In genomic region chr6:124746296-124746605, GRCm38 (mm10) we compare ENCODE assay signal across 8 mouse cellular contexts. TPM values are rescaled to one million over a fixed set of nuclear protein-coding genes. Genes with fewer than 3 reads are reported as not detected.
DNase-seq lines count a peak whose midpoint lies in the region; ATAC-seq and TF ChIP-seq lines count a peak whose summit lies in the region.

No protein-coding gene starts in this region.

- no peaks in the 10 kb centered on the region for H3K9me3 ChIP-seq in embryonic facial prominence, embryonic 13.5 days
- no peaks in the 10 kb centered on the region for H3K9me3 ChIP-seq in hindbrain, embryonic 16.5 days (ENCODE audit: control insufficient read depth, low read length)
- H3K9me3 ChIP-seq in midbrain, embryonic 16.5 days (replicated peaks; ENCODE audit: control insufficient read depth, low read length, poor library complexity, severe bottlenecking) = no peaks in the 10 kb centered on the region

- H3K4me1 ChIP-seq in embryonic facial prominence, embryonic 13.5 days = peaks cover 36% of the 10 kb centered on the region
- H3K4me1 ChIP-seq in hindbrain, embryonic 16.5 days (ENCODE audit: control insufficient read depth, insufficient read depth, low read depth, low read length) = peaks cover 22% of the 10 kb centered on the region
- peaks cover 21% of the 10 kb centered on the region for H3K4me1 ChIP-seq in midbrain, embryonic 16.5 days (ENCODE audit: control insufficient read depth, insufficient read depth, low read length)

- TF ChIP-seq CTCF in left cerebral cortex, adult 2 months (IDR thresholded peaks at IDR 0.05) = no peak

- peak overlapping the region; percentile 92 for H3K4me2 ChIP-seq in embryonic facial prominence, embryonic 13.5 days
- H3K4me2 ChIP-seq in hindbrain, embryonic 16.5 days (ENCODE audit: low read length) = peak overlapping the region; percentile 91
- peak overlapping the region; percentile 96 for H3K4me2 ChIP-seq in midbrain, embryonic 16.5 days (ENCODE audit: low read length)

- H3K4me3 ChIP-seq in left cerebral cortex, adult 2 months = peak overlapping the region; percentile 60
- H3K4me3 ChIP-seq in embryonic facial prominence, embryonic 13.5 days = peak overlapping the region; percentile 51
- peak overlapping the region; percentile 54 for H3K4me3 ChIP-seq in hindbrain, embryonic 16.5 days (ENCODE audit: low read length)
- H3K4me3 ChIP-seq in midbrain, embryonic 16.5 days (ENCODE audit: low read depth, low read length) = peak overlapping the region; percentile 48

- H3K9ac ChIP-seq in embryonic facial prominence, embryonic 13.5 days = peak overlapping the region; percentile 83
- H3K9ac ChIP-seq in hindbrain, embryonic 16.5 days (ENCODE audit: low read depth, low read length) = peak overlapping the region; percentile 89
- peak overlapping the region; percentile 86 for H3K9ac ChIP-seq in midbrain, embryonic 16.5 days (ENCODE audit: low read depth, low read length)

- H3K27ac ChIP-seq in left cerebral cortex, adult 2 months = peak overlapping the region; percentile 96
- peak overlapping the region; percentile 86 for H3K27ac ChIP-seq in embryonic facial prominence, embryonic 13.5 days
- H3K27ac ChIP-seq in hindbrain, embryonic 16.5 days (ENCODE audit: low read depth, low read length) = peak overlapping the region; percentile 87
- peak overlapping the region; percentile 88 for H3K27ac ChIP-seq in midbrain, embryonic 16.5 days (ENCODE audit: low read length)

- H3K27me3 ChIP-seq in embryonic facial prominence, embryonic 13.5 days = no peaks in the 10 kb centered on the region
- no peaks in the 10 kb centered on the region for H3K27me3 ChIP-seq in hindbrain, embryonic 16.5 days (replicated peaks; ENCODE audit: control insufficient read depth, insufficient read depth, low read length)
- H3K27me3 ChIP-seq in midbrain, embryonic 16.5 days (ENCODE audit: control insufficient read depth, insufficient read depth, low read depth, low read length) = no peaks in the 10 kb centered on the region

- DNase-seq in left cerebral cortex, adult 2 months (ENCODE audit: extremely low spot score in 1 of 2, low spot score in 2 of 2) = no peak
- no peak for DNase-seq in left cerebral cortex, postnatal 14 days (ENCODE audit: low spot score in 2 of 2)
- no peak for DNase-seq in left cerebral cortex, adult 9 months (ENCODE audit: low spot score in 2 of 2)
- no peak for DNase-seq in cerebellum, postnatal 10 days
- DNase-seq in kidney, adult 9 months = no peak

- intact Hi-C loops in left cerebral cortex, adult 2 months (cut with DNase I) = no loop called here
- intact Hi-C loops in left cerebral cortex, postnatal 14 days (cut with DNase I) = no loop called here

- WGBS in embryonic facial prominence, embryonic 13.5 days = 23% methylated on average over 8 of the region's 8 CpGs
- 11% methylated on average over 8 of the region's 8 CpGs for WGBS in hindbrain, embryonic 16.5 days
- 16% methylated on average over 8 of the region's 8 CpGs for WGBS in midbrain, embryonic 16.5 days

- H3K36me3 ChIP-seq in embryonic facial prominence, embryonic 13.5 days = peaks cover 68% of the 10 kb centered on the region
- peaks cover 45% of the 10 kb centered on the region for H3K36me3 ChIP-seq in hindbrain, embryonic 16.5 days (ENCODE audit: control insufficient read depth, insufficient read depth, low read length)
- H3K36me3 ChIP-seq in midbrain, embryonic 16.5 days (ENCODE audit: control insufficient read depth, insufficient read depth, low read length) = peaks cover 38% of the 10 kb centered on the region

- 0 out of 2 replicates have a peak, but pooled peaks have one; percentile 0 for ATAC-seq in embryonic facial prominence, embryonic 13.5 days (ENCODE audit: insufficient number of reproducible peaks, insufficient read depth, low FRiP score, low TSS enrichment, low read depth)
- peak; percentile 7 for ATAC-seq in hindbrain, embryonic 16.5 days
- no peak; the same call in none of the 2 replicates for ATAC-seq in midbrain, embryonic 16.5 days

RNA-seq across cellular contexts. Expression of gene Grcc10, which starts 5.1 kb away (rescaled TPM):
- 100 to 1,000 TPM; 298 to 309 TPM for total RNA-seq in left cerebral cortex, adult 2 months (2021)
- 100 to 1,000 TPM; 294 to 301 TPM for total RNA-seq in left cerebral cortex, postnatal 14 days (2021)
- polyA plus RNA-seq in embryonic facial prominence, embryonic 13.5 days (2015; fragmentation: Nextera tagmentation; extraction: Ambion mirVana) = 487 and 605 TPM in 2 replicates
- polyA plus RNA-seq in hindbrain, embryonic 16.5 days (2015; fragmentation: Nextera tagmentation; extraction: Ambion mirVana) = 587 and 645 TPM in 2 replicates
- polyA plus RNA-seq in midbrain, embryonic 16.5 days (2015; fragmentation: Nextera tagmentation; extraction: Ambion mirVana) = 665 and 679 TPM in 2 replicates

RNA-seq across cellular contexts. Expression of gene Ptpn6, which starts 7.7 kb away (rescaled TPM):
- total RNA-seq in left cerebral cortex, adult 2 months (2021) = 1 to 10 TPM; 3.3 to 4.0 TPM
- 1 to 10 TPM; 3.6 to 4.0 TPM for total RNA-seq in left cerebral cortex, postnatal 14 days (2021)
- polyA plus RNA-seq in embryonic facial prominence, embryonic 13.5 days (2015; fragmentation: Nextera tagmentation; extraction: Ambion mirVana) = 9.2 and 13.9 TPM in 2 replicates
- polyA plus RNA-seq in hindbrain, embryonic 16.5 days (2015; fragmentation: Nextera tagmentation; extraction: Ambion mirVana) = 4.8 and 4.9 TPM in 2 replicates
- polyA plus RNA-seq in midbrain, embryonic 16.5 days (2015; fragmentation: Nextera tagmentation; extraction: Ambion mirVana) = 2.4 and 4.0 TPM in 2 replicates

RNA-seq across cellular contexts. Expression of gene Gm45234, which starts 9.6 kb away (rescaled TPM):
- not detected for total RNA-seq in left cerebral cortex, adult 2 months (2021)
- total RNA-seq in left cerebral cortex, postnatal 14 days (2021) = not detected
- 0.33 TPM in 1 of 2 replicates, not detected in the other for polyA plus RNA-seq in embryonic facial prominence, embryonic 13.5 days (2015; fragmentation: Nextera tagmentation; extraction: Ambion mirVana)
- polyA plus RNA-seq in hindbrain, embryonic 16.5 days (2015; fragmentation: Nextera tagmentation; extraction: Ambion mirVana) = not detected in 2 replicates
- not detected in 2 replicates for polyA plus RNA-seq in midbrain, embryonic 16.5 days (2015; fragmentation: Nextera tagmentation; extraction: Ambion mirVana)

RNA-seq across cellular contexts. Expression of gene Atn1, which starts 10.1 kb away (rescaled TPM):
- 100 to 1,000 TPM; 170 to 181 TPM for total RNA-seq in left cerebral cortex, adult 2 months (2021)
- total RNA-seq in left cerebral cortex, postnatal 14 days (2021) = 100 to 1,000 TPM; 147 to 166 TPM
- polyA plus RNA-seq in embryonic facial prominence, embryonic 13.5 days (2015; fragmentation: Nextera tagmentation; extraction: Ambion mirVana) = 22.1 and 22.2 TPM in 2 replicates
- polyA plus RNA-seq in hindbrain, embryonic 16.5 days (2015; fragmentation: Nextera tagmentation; extraction: Ambion mirVana) = 24.7 and 28.5 TPM in 2 replicates
- 28.9 and 29.3 TPM in 2 replicates for polyA plus RNA-seq in midbrain, embryonic 16.5 days (2015; fragmentation: Nextera tagmentation; extraction: Ambion mirVana)

RNA-seq across cellular contexts. Expression of gene Eno2, which starts 23.2 kb away (rescaled TPM):
- 1,000 to 10,000 TPM; 1,064 to 1,067 TPM for total RNA-seq in left cerebral cortex, adult 2 months (2021)
- 100 to 1,000 TPM; 719 to 758 TPM for total RNA-seq in left cerebral cortex, postnatal 14 days (2021)
- polyA plus RNA-seq in embryonic facial prominence, embryonic 13.5 days (2015; fragmentation: Nextera tagmentation; extraction: Ambion mirVana) = 10.7 and 10.9 TPM in 2 replicates
- polyA plus RNA-seq in hindbrain, embryonic 16.5 days (2015; fragmentation: Nextera tagmentation; extraction: Ambion mirVana) = 192 and 210 TPM in 2 replicates
- 94.4 and 138 TPM in 2 replicates for polyA plus RNA-seq in midbrain, embryonic 16.5 days (2015; fragmentation: Nextera tagmentation; extraction: Ambion mirVana)
